Mouse (Mus musculus): ENCODE results near the gene Utp4.

Gene Utp4

GRCm38 (mm10) chr8:106937081-106937800, 43.8 kb downstream of the Utp4 start:
- no peak for DNase-seq

- no peak for DNase-seq
These were observed 48.4 kb downstream of the Utp4 start for GRCm38 (mm10) chr8:106941806-106942205.

DNA sequence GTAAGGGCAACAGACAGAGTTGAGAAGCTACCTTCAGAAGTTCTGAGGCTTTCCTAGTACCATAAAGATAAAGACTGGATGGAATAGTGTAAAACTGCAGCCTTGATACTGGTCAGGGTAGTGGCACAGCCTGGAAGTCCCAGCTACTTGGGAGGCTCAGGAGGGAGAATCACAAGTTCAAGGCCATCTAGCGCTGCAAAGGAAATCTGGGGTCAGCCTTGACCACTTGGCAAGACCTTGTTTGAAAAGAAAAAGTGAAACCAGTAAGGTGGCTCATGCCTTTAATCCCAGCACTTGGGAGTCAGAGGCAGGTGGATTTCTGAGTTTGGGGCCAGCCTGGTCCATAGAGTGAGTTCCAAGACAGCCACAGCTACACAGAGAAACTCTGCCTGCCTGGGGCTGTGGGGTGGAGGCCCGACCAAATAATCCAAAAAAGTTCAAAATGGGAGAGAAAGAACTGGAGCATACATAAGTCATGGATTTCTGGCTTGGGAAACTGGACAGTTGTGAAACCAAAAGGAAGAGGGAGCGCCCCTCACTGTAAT, 50.5 kb downstream of the Utp4 start:
- no peak for DNase-seq

DNA sequence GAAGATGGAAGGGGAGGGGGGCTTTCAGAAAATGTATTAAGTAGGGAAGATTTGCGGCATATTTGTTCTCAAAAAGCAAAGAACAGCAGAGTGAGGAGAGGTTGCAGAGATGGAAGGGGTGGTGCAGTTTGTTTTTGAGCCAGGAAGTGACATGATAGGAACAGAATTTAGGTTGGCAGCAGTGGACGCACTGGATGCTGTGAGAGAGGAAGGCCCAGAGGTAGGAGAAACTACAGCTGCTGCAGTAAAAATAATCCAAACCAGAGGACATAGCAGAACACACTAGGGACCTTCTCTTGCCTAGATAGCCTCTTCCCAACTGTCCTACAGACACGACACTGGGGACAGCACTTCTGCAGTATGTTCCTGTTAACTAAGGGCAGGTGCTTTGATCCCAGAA, 51.3 kb downstream of the Utp4 start:
- DNase-seq = no peak

GRCm38 (mm10) chr8:106948678-106949243, 55.3 kb downstream of the Utp4 start:
- no peak for DNase-seq

GRCm38 (mm10) chr8:106951707-106952106, 58.3 kb downstream of the Utp4 start:
- DNase-seq = no peak

GRCm38 (mm10) chr8:106953571-106953970, 60.1 kb downstream of the Utp4 start:
- DNase-seq = no peak

DNA sequence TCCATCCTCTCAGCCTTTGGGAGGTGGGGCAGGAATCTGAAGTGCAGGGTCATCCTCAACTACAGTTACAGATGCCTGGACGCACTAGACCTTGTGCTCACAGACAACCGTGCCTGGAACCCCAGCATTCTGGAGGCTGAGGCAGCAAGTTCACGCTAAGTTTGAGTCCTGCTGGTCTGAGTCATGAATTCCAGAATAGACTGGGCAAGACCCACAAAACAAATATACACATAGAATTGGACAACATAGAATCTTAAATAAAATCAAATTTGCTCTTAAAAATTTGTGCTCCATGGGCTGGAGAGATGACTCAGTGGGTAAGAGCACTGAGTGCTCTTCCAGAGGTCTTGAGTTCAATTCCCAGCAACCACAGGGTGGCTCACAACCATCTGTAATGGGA, 63.6 kb downstream of the Utp4 start:
- DNase-seq = no peak

DNA sequence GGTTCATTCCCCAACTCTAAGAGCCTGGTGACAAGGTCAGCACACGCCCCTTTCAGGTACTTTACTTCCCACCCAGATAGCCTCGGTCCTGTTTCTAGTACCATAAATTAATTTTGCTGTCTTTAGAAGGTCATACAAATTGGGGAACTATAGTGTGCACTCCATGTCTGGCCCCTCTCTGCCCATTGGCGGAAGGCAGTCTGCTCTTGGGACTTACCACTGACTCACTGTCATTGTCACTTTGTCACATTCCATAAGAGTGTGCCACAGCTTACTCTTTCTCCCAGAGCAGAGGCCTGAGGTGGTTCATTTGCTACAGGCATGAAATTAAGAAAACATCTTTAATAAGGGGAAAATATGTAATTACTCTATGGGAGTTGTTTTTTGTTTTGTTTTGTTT, 64.8 kb downstream of the Utp4 start:
- DNase-seq = no peak

DNA sequence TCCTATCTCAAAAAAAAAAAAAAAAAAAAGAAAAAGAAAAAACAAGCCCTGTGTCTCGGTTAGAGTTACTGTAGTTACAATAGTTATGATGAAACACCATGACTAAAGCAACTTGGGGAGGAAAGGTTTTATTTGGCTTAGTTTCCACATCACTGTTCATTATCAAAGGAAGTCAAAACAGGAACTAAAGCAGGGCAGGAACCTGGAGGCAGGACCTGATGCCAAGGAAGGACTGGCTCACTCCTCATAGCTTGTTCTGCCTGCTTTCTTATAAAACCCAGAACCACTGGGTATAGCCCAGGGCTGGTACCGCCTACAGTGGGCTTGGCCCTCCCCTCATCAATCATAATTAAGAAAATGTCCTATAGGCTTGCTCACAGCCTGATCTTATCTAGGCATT, 66.2 kb downstream of the Utp4 start:
- no peak for DNase-seq

- DNase-seq = no peak
These were observed 68.9 kb downstream of the Utp4 start for GRCm38 (mm10) chr8:106962322-106962721.

- no peak for DNase-seq
These were observed 69.9 kb downstream of the Utp4 start for GRCm38 (mm10) chr8:106963365-106963764.

- no peak for DNase-seq
These were observed 71.1 kb downstream of the Utp4 start for GRCm38 (mm10) chr8:106964573-106964972.

DNA sequence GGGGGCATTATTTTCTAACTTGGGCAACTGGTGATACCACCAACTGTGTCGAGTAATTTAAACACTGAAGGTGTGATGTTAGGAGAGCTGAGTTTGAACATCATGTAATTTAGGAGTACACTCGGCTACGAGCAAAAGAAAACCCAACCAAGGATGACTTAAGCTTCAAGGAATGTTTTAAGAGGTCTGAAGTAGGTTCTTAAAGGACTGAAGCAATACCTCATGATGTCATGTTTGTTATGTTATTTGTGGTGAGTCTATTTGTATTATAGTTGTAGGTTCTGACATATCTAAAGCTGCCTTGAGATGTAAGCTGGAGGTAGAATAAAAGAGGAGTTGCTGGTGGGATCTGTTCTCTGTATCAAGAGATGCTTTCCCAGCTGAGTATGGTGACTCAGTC, 76.5 kb downstream of the Utp4 start:
- no peak for DNase-seq

GRCm38 (mm10) chr8:106971916-106972315, 78.5 kb downstream of the Utp4 start:
- no peak for DNase-seq

Measured in cerebellum, adult 9-11 months (tissue).